Mouse (Mus musculus) lung, adult 2 months (tissue): Measurements from ENCODE around the gene Trp53i11.

Experiments used
- CTCF ChIP-seq: fragments of 200-500 bp; IDR thresholded peaks from 2 replicates; pipeline ENCODE4 v1.5.1; 2011; ENCODE audit warnings: mild to moderate bottlenecking, low read length, control low read depth; ENCODE audit not compliant: insufficient read depth
- POLR2A ChIP-seq: fragments of 200-500 bp; IDR thresholded peaks from 2 replicates; pipeline ENCODE4 v1.6.1; 2011; ENCODE audit warnings: low read depth, mild to moderate bottlenecking, control low read depth, low read length, borderline replicate concordance; ENCODE audit errors: extremely low read depth

DNA sequence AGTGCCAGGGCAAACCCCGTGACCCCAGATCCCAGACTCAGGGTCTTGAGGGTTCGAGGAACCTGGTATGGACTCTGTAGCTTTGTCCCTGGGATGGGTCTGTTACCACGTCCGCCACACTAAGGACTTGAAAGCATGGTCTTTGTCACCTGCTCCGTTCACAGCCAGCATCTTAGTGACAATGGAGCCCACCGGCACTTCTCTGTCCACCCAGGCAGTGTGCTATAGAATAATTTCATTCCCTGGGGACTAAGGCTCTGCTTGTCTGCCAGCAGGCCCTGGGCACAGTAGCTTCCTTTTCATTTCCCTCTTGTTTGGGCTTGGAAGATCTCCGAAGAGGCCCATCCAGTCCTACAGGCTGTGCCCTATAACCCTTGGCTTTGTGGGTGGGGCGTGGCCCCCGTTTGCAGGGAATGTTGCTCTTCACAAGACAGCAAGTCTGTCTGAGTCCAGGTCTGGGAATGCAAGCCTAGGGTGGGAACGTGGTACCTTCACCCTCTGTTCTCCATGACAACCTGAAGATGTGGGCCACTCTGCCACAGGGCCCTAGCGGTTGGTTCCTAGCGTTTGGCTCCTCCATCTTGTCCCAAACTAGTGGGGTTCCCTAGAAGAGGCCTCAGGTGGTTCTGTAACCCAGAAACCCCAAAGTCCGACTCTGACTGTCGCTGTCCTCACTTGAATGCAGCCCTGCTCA, 4.3 kb downstream of the Trp53i11 start:
- TF ChIP-seq CTCF (no peak), POLR2A (no peak)
